Mouse (Mus musculus) testis, adult 2 months (tissue): ENCODE results near the gene Dpf2. TPM values are rescaled to one million over a fixed set of nuclear protein-coding genes. Genes with fewer than 3 reads are reported as not detected.

Experiments used
- H3K27ac ChIP-seq: fragments of 200-500 bp; 2 replicates; pipeline ENCODE4 v1.5.1; 2012; ENCODE audit warnings: low read depth, low read length; ENCODE audit not compliant: control insufficient read depth, insufficient read depth
- H3K27me3 ChIP-seq: fragments of 200-500 bp; 2 replicates; pipeline ENCODE4 v1.6.1; 2012; ENCODE audit warnings: mild to moderate bottlenecking, low read length, moderate library complexity; ENCODE audit not compliant: control insufficient read depth, insufficient read depth
- H3K36me3 ChIP-seq: fragments of 200-500 bp; 2 replicates; pipeline ENCODE4 v1.6.1; 2012; ENCODE audit warnings: mild to moderate bottlenecking, low read length; ENCODE audit not compliant: control insufficient read depth, insufficient read depth
- H3K4me1 ChIP-seq: fragments of 200-500 bp; 2 replicates; pipeline ENCODE4 v1.6.1; 2012; ENCODE audit warnings: low read length; ENCODE audit not compliant: control insufficient read depth, insufficient read depth
- H3K4me3 ChIP-seq: fragments of 200-500 bp; 2 replicates; pipeline ENCODE4 v1.5.1; 2012; ENCODE audit warnings: low read depth, mild to moderate bottlenecking, low read length, moderate library complexity, mixed read lengths; ENCODE audit not compliant: control insufficient read depth
- CTCF ChIP-seq: fragments of 200-500 bp; IDR thresholded peaks from 2 replicates; pipeline ENCODE4 v1.5.1; 2012; ENCODE audit warnings: low read depth, mild to moderate bottlenecking, inconsistent platforms, low read length, moderate library complexity; ENCODE audit not compliant: control insufficient read depth, insufficient read depth, insufficient replicate concordance
- POLR2A ChIP-seq: fragments of 200-500 bp; IDR thresholded peaks from 2 replicates; pipeline ENCODE4 v1.6.1; 2012; ENCODE audit warnings: low read depth, mild to moderate bottlenecking, inconsistent platforms, low read length, moderate library complexity; ENCODE audit not compliant: control insufficient read depth
- polyA plus RNA-seq: library from polyadenylated mRNA; depleted of rRNA; stranded (reverse); fragments of >200 nt; gene quantifications from 2 replicates; pipeline ENCODE4 v1.2.3, GENCODE M21; 2012; rRNA removed

The Dpf2 gene
- polyA plus RNA-seq, result 63.6 and 69.2 TPM in 2 replicates

- H3K4me1 ChIP-seq, result peaks cover 11% of the 10 kb centered on the region
- no peaks in the 10 kb centered on the region for H3K36me3 ChIP-seq
- H3K4me3 ChIP-seq, result peak within 1 kb of the TSS; percentile 96
- peak within 1 kb of the TSS; percentile 73 for H3K27ac ChIP-seq
- no peaks in the 10 kb centered on the region for H3K27me3 ChIP-seq
- no peak for TF ChIP-seq CTCF
- no peak; the same call in 1 of the 2 replicates for TF ChIP-seq POLR2A
Observed at GRCm38 (mm10) chr19:5913007-5913719, at the start of gene Dpf2. Dpf2 (minus strand) TSS chr19:5913010.

- H3K27me3 ChIP-seq, result no peaks in the 10 kb centered on the region
- no peak overlapping the region for H3K27ac ChIP-seq
- H3K4me1 ChIP-seq, result no peaks in the 10 kb centered on the region
- H3K36me3 ChIP-seq, result peaks cover 13% of the 10 kb centered on the region
- H3K4me3 ChIP-seq, result no peak overlapping the region
- TF ChIP-seq POLR2A, result no peak
- no peak for TF ChIP-seq CTCF
Observed at GRCm38 (mm10) chr19:5957371-5957770, 44.6 kb upstream of the Dpf2 start.

GRCm38 (mm10) chr19:5956685-5957084, 43.9 kb upstream of the Dpf2 start:
- H3K27me3 ChIP-seq, result no peaks in the 10 kb centered on the region
- no peaks in the 10 kb centered on the region for H3K4me1 ChIP-seq
- peak; percentile 30; the same call in 1 of the 2 replicates for TF ChIP-seq CTCF
- no peak for TF ChIP-seq POLR2A
- H3K36me3 ChIP-seq, result peaks cover 12% of the 10 kb centered on the region
- H3K27ac ChIP-seq, result no peak overlapping the region
- H3K4me3 ChIP-seq, result no peak overlapping the region

GRCm38 (mm10) chr19:5955704-5956670, 43.2 kb upstream of the Dpf2 start:
- Histone ChIP-seq H3K27ac (no peak overlapping the region), H3K36me3 (peaks cover 8% of the 10 kb centered on the region), H3K4me1 (no peaks in the 10 kb centered on the region), H3K27me3 (no peaks in the 10 kb centered on the region), H3K4me3 (no peak overlapping the region)
- no peak for TF ChIP-seq POLR2A
- TF ChIP-seq CTCF, result no peak

GRCm38 (mm10) chr19:5954936-5955335, 42.1 kb upstream of the Dpf2 start:
- no peak overlapping the region for H3K4me3 ChIP-seq
- H3K27me3 ChIP-seq, result no peaks in the 10 kb centered on the region
- H3K27ac ChIP-seq, result no peak overlapping the region
- peaks cover 9% of the 10 kb centered on the region for H3K36me3 ChIP-seq
- H3K4me1 ChIP-seq, result no peaks in the 10 kb centered on the region
- TF ChIP-seq CTCF, result no peak
- TF ChIP-seq POLR2A, result no peak

- Histone ChIP-seq H3K36me3 (peaks cover 9% of the 10 kb centered on the region), H3K4me3 (no peak overlapping the region), H3K27me3 (no peaks in the 10 kb centered on the region), H3K4me1 (no peaks in the 10 kb centered on the region), H3K27ac (no peak overlapping the region)
- no peak for TF ChIP-seq POLR2A
- no peak for TF ChIP-seq CTCF
Observed at GRCm38 (mm10) chr19:5954031-5954710, 41.4 kb upstream of the Dpf2 start.

GRCm38 (mm10) chr19:5953201-5953770, 40.5 kb upstream of the Dpf2 start:
- TF ChIP-seq POLR2A (no peak), CTCF (no peak)
- Histone ChIP-seq H3K36me3 (peaks cover 9% of the 10 kb centered on the region), H3K27ac (no peak overlapping the region), H3K4me3 (no peak overlapping the region), H3K4me1 (no peaks in the 10 kb centered on the region), H3K27me3 (no peaks in the 10 kb centered on the region)
